Mouse (Mus musculus) CD4-positive, CD25-positive, alpha-beta regulatory T cell, adult 9 weeks (primary cell): Measurements from ENCODE around the gene Stum. TPM values are rescaled to one million over a fixed set of nuclear protein-coding genes. Genes with fewer than 3 reads are reported as not detected.

Source experiments
- polyA plus RNA-seq: library from polyadenylated mRNA; unstranded; fragments of 100-300 nt; shearing (Covaris generic); gene quantifications from one replicate; pipeline ENCODE4 v1.2.1, GENCODE M21; 2017

The Stum gene
- polyA plus RNA-seq, result not detected

GRCm38 (mm10) chr1:180483399-180484291 lies at the start of gene Stum:
Gene Stum (minus strand): TSS chr1:180483504.

Other genes with a start within 250 kb of the Stum start
- 153 TPM for gene Psen2, start 220.1 kb downstream of the Stum start, polyA plus RNA-seq
- 33.1 TPM for gene Itpkb, start 153.0 kb downstream of the Stum start, polyA plus RNA-seq
- gene Parp1, start 85.4 kb upstream of the Stum start, polyA plus RNA-seq, result 88.9 TPM
- 21.5 TPM for gene Lin9, start 157.6 kb upstream of the Stum start, polyA plus RNA-seq
- gene Mixl1, start 213.5 kb upstream of the Stum start, polyA plus RNA-seq, result 0.20 TPM
- gene Acbd3, start 242.5 kb upstream of the Stum start, polyA plus RNA-seq, result 7.2 TPM